In the genomic region with DNA sequence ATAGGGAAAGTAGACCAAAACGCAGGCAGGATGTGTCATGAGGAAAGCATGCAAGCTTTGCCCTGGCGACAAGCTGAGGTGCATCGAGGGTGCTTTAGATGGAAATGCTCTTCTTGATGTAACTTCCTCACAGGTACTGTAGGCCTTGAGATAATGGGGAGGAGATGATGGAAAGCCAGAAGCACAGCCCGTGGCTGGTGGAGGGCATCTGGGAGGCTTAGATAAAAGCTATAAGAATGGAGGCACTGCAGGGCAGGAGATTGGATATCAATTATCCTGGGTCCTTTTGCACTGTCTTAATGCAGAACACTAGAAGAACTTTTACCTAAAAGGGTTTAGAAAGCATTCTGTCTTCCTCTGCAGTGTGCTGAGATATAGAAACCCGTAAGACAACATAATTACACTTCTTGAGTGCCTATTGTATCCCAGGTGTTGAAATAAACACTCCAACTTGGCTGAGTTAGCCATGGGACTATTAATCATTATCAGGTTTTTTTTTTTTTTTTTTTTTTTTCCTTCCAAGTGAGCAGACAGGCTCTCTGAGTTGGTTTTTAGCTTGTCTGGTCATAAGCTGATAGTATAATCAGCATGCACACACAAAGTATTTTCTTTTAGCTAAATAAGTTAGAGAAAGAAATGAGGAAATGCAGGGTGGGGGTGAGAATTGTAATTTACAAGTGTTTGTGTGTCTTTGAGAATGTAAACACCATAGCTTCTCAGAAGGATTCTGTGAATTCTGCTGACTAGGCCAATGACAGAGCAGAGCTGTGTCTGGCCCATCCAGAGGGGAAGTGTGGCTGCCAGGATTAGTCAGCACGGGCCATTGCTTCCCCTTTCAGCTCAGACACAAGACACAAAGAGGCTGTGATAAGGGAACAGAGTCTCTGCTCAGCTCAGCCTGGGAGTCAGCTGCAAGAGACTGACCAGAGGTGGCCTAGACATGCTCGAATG, we compare ENCODE assay signal across 8 mouse cellular contexts.
DNase-seq lines count a peak whose midpoint lies in the region; ATAC-seq and TF ChIP-seq lines count a peak whose summit lies in the region.

No protein-coding gene starts in this region.

- WGBS in forebrain, embryonic 14.5 days: 46% methylated on average over 7 of the region's 7 CpGs
- WGBS in lung, embryonic 15.5 days: 41% methylated on average over 7 of the region's 7 CpGs
- WGBS in neural tube, embryonic 15.5 days: 54% methylated on average over 7 of the region's 7 CpGs

- peak; percentile 80 for ATAC-seq in forebrain, embryonic 14.5 days
- ATAC-seq in lung, embryonic 15.5 days (ENCODE audit: borderline replicate concordance, extremely low read depth, low FRiP score, low TSS enrichment): peak; percentile 77; the same call in 1 of the 2 replicates
- peak; percentile 79 for ATAC-seq in neural tube, embryonic 15.5 days (ENCODE audit: low FRiP score)

- TF ChIP-seq EP300 in CH12.LX (IDR thresholded peaks at IDR 0.05; ENCODE audit: low read length): peak; percentile 94

- peaks cover 4 to 27% of the 10 kb centered on the region in 2 experiments; a peak in 3 of 4 replicates for H3K4me1 ChIP-seq in CH12.LX (ENCODE audit: control insufficient read depth in 1 of 2, insufficient read depth in 2 of 2)
- peaks cover 2% of the 10 kb centered on the region; the same call in 1 of the 2 replicates for H3K4me1 ChIP-seq in brown adipose tissue, adult 24 weeks (ENCODE audit: control insufficient read depth, insufficient read depth, insufficient read length, low read length)
- H3K4me1 ChIP-seq in forebrain, embryonic 14.5 days (ENCODE audit: control insufficient read depth, insufficient read depth, low read length): peaks cover 20% of the 10 kb centered on the region
- H3K4me1 ChIP-seq in lung, embryonic 15.5 days: peaks cover 14% of the 10 kb centered on the region; the same call in 1 of the 2 replicates
- peaks cover 34% of the 10 kb centered on the region for H3K4me1 ChIP-seq in neural tube, embryonic 15.5 days

- dilution Hi-C loops in CH12.LX (cut with MboI; ENCODE audit: extremely low pct_ligation_motif_present, extremely low pct_unique_long_range_greater_than_20kb, low sequenced_read_pairs): no loop called here

- no peaks in the 10 kb centered on the region for H3K36me3 ChIP-seq in CH12.LX (replicated peaks in 1 of 2; ENCODE audit: control insufficient read depth in 1 of 2, insufficient read depth in 1 of 2, low read length in 1 of 2)
- H3K36me3 ChIP-seq in forebrain, embryonic 14.5 days (ENCODE audit: control insufficient read depth, insufficient read depth, low read length): no peaks in the 10 kb centered on the region
- no peaks in the 10 kb centered on the region for H3K36me3 ChIP-seq in lung, embryonic 15.5 days
- no peaks in the 10 kb centered on the region for H3K36me3 ChIP-seq in neural tube, embryonic 15.5 days

- H3K9ac ChIP-seq in CH12.LX (ENCODE audit: insufficient read depth, low read depth): no peak overlapping the region
- no peak overlapping the region; the same call in 1 of the 2 replicates for H3K9ac ChIP-seq in forebrain, embryonic 14.5 days (ENCODE audit: low read length)
- no peak overlapping the region for H3K9ac ChIP-seq in lung, embryonic 15.5 days
- H3K9ac ChIP-seq in neural tube, embryonic 15.5 days (replicated peaks): no peak overlapping the region

- no peak overlapping the region for H3K4me3 ChIP-seq in CH12.LX (replicated peaks in 1 of 3; ENCODE audit: low read depth in 2 of 3, low read length in 2 of 3, poor library complexity in 1 of 3)
- H3K4me3 ChIP-seq in brown adipose tissue, adult 24 weeks (ENCODE audit: insufficient read depth, low read depth, low read length): no peak overlapping the region
- H3K4me3 ChIP-seq in forebrain, embryonic 14.5 days (ENCODE audit: low read depth, low read length): no peak overlapping the region
- no peak overlapping the region for H3K4me3 ChIP-seq in lung, embryonic 15.5 days
- no peak overlapping the region for H3K4me3 ChIP-seq in neural tube, embryonic 15.5 days (replicated peaks)

- no peak for TF ChIP-seq CTCF in CH12.LX (conservative IDR thresholded peaks at IDR 0.05 in 1 of 2, IDR thresholded peaks at IDR 0.05 in 1 of 2; ENCODE audit: low read depth in 2 of 2, low read length in 2 of 2)

- H3K27me3 ChIP-seq in CH12.LX (replicated peaks): no peaks in the 10 kb centered on the region
- no peaks in the 10 kb centered on the region for H3K27me3 ChIP-seq in forebrain, embryonic 14.5 days (replicated peaks; ENCODE audit: control insufficient read depth, insufficient read depth, low read length)
- H3K27me3 ChIP-seq in lung, embryonic 15.5 days: no peaks in the 10 kb centered on the region
- H3K27me3 ChIP-seq in neural tube, embryonic 15.5 days (replicated peaks): no peaks in the 10 kb centered on the region

- intact Hi-C loops in heart, postnatal 14 days (cut with DNase I): no loop called here

- TF ChIP-seq RAD21 in CH12.LX (IDR thresholded peaks at IDR 0.05; ENCODE audit: low read depth, low read length): no peak

- no peaks in the 10 kb centered on the region for H3K9me3 ChIP-seq in CH12.LX (replicated peaks; ENCODE audit: low read length)
- H3K9me3 ChIP-seq in forebrain, embryonic 14.5 days (replicated peaks; ENCODE audit: control insufficient read depth, low read length): no peaks in the 10 kb centered on the region
- no peaks in the 10 kb centered on the region for H3K9me3 ChIP-seq in lung, embryonic 15.5 days
- H3K9me3 ChIP-seq in neural tube, embryonic 15.5 days (replicated peaks): no peaks in the 10 kb centered on the region

- peak; percentile 87 for DNase-seq in CH12.LX (ENCODE audit: extremely low read depth)
- DNase-seq in forebrain, embryonic 14.5 days (ENCODE audit: low spot score): peak; percentile 60
- DNase-seq in heart, postnatal 14 days: peak; percentile 61 to 71
- DNase-seq in layer of hippocampus, adult 8-10 months (ENCODE audit: low spot score in 2 of 2): peak; percentile 39 to 41
- DNase-seq in T-cell, adult 2 months (ENCODE audit: low spot score): no peak

- no peak overlapping the region for H3K4me2 ChIP-seq in CH12.LX (ENCODE audit: insufficient read depth, low read depth, poor library complexity, severe bottlenecking)
- no peak overlapping the region for H3K4me2 ChIP-seq in forebrain, embryonic 14.5 days (ENCODE audit: low read length)
- no peak overlapping the region for H3K4me2 ChIP-seq in lung, embryonic 15.5 days
- no peak overlapping the region for H3K4me2 ChIP-seq in neural tube, embryonic 15.5 days

- no peak for TF ChIP-seq POLR2A in CH12.LX (IDR thresholded peaks at IDR 0.05; ENCODE audit: low read depth, low read length)

- no peak overlapping the region for H3K27ac ChIP-seq in CH12.LX (ENCODE audit: insufficient read depth, low read depth)
- H3K27ac ChIP-seq in brown adipose tissue, adult 24 weeks (replicated peaks; ENCODE audit: low read depth, low read length): peak overlapping the region; percentile 36; the same call in 1 of the 2 replicates
- no peak overlapping the region for H3K27ac ChIP-seq in forebrain, embryonic 14.5 days (ENCODE audit: low read depth, low read length)
- H3K27ac ChIP-seq in lung, embryonic 15.5 days: peak overlapping the region; percentile 37
- H3K27ac ChIP-seq in neural tube, embryonic 15.5 days (replicated peaks): peak overlapping the region; percentile 45

- H3K79me2 ChIP-seq in CH12.LX (replicated peaks; ENCODE audit: control insufficient read depth, extremely low read depth, insufficient read depth, poor library complexity, severe bottlenecking): no peaks in the 10 kb centered on the region

- in situ Hi-C loops in CH12.LX (cut with MboI; ENCODE audit: low pct_ligation_motif_present, low pct_unique_long_range_greater_than_20kb, low sequenced_read_pairs): no loop called here

TF ChIP-seq in CH12.LX, 34 proteins besides CTCF, POLR2A, EP300 and RAD21 (continues in another document):
- peak; percentile 94 for TF ChIP-seq IRF4 (IDR thresholded peaks at IDR 0.05; ENCODE audit: low read depth, low read length)
- TF ChIP-seq ZC3H11A (IDR thresholded peaks at IDR 0.05; ENCODE audit: low read depth, low read length): no peak
- no peak for TF ChIP-seq CHD1 (IDR thresholded peaks at IDR 0.05; ENCODE audit: low read depth, low read length)
- no peak for TF ChIP-seq CHD2 (IDR thresholded peaks at IDR 0.05; ENCODE audit: low read length)
- no peak for TF ChIP-seq MAZ (IDR thresholded peaks at IDR 0.05; ENCODE audit: low read depth, low read length)
- no peak for TF ChIP-seq MYC (IDR thresholded peaks at IDR 0.05; ENCODE audit: low read depth, low read length)
- TF ChIP-seq ZNF384 (IDR thresholded peaks at IDR 0.05; ENCODE audit: low read depth, low read length): peak; percentile 78
- no peak for TF ChIP-seq E2F4 (IDR thresholded peaks at IDR 0.05; ENCODE audit: insufficient replicate concordance, low read depth, low read length)
- no peak for TF ChIP-seq KAT2A (IDR thresholded peaks at IDR 0.05; ENCODE audit: insufficient replicate concordance, low read length)
- TF ChIP-seq USF2 (conservative IDR thresholded peaks at IDR 0.05; ENCODE audit: low read depth, low read length): no peak
- TF ChIP-seq JUN (IDR thresholded peaks at IDR 0.05; ENCODE audit: insufficient read depth, low read depth, low read length): peak; percentile 41; the same call in 1 of the 2 replicates
- peak; percentile 97 for TF ChIP-seq MAFK (IDR thresholded peaks at IDR 0.05; ENCODE audit: insufficient replicate concordance, low read length)
- TF ChIP-seq SMC3 (IDR thresholded peaks at IDR 0.05; ENCODE audit: low read depth, low read length): no peak
- TF ChIP-seq MXI1 (IDR thresholded peaks at IDR 0.05; ENCODE audit: low read depth, low read length): no peak
- no peak for TF ChIP-seq ZMIZ1 (IDR thresholded peaks at IDR 0.05; ENCODE audit: low read depth, low read length)
- TF ChIP-seq MAX (IDR thresholded peaks at IDR 0.05; ENCODE audit: low read length): no peak
- no peak for TF ChIP-seq PAX5 (IDR thresholded peaks at IDR 0.05; ENCODE audit: low read length)
- no peak for TF ChIP-seq NRF1 (IDR thresholded peaks at IDR 0.05; ENCODE audit: low read depth, low read length)
- TF ChIP-seq BHLHE40 (IDR thresholded peaks at IDR 0.05; ENCODE audit: low read depth, low read length): peak; percentile 85
- no peak for TF ChIP-seq TBP (conservative IDR thresholded peaks at IDR 0.05; ENCODE audit: low read depth, low read length)
- TF ChIP-seq GABPA (IDR thresholded peaks at IDR 0.05; ENCODE audit: insufficient replicate concordance, low read depth, low read length): no peak
- 0 out of 2 replicates have a peak, but pooled peaks have one; percentile 37 for TF ChIP-seq RCOR1 (conservative IDR thresholded peaks at IDR 0.05; ENCODE audit: low read depth, low read length)
- peak; percentile 60; the same call in 1 of the 2 replicates for TF ChIP-seq JUND (conservative IDR thresholded peaks at IDR 0.05; ENCODE audit: low read depth, low read length)
- TF ChIP-seq HCFC1 (IDR thresholded peaks at IDR 0.05; ENCODE audit: low read depth, low read length): no peak
- TF ChIP-seq ELF1 (IDR thresholded peaks at IDR 0.05; ENCODE audit: low read depth, low read length): no peak
- no peak for TF ChIP-seq UBTF (IDR thresholded peaks at IDR 0.05; ENCODE audit: low read depth, low read length)
- no peak for TF ChIP-seq USF1 (IDR thresholded peaks at IDR 0.05; ENCODE audit: low read depth, low read length)

Comparison
In these comparisons a context has a peak if more than half of its experiments do, and no peak if none do; other contexts are left out.
1. H3K27ac ChIP-seq: peak in brown adipose tissue, adult 24 weeks (single experiment), lung, embryonic 15.5 days (single experiment) and neural tube, embryonic 15.5 days (single experiment); none in CH12.LX (single experiment) and forebrain, embryonic 14.5 days (single experiment).
2. Peak in every context shown above with its lines, with median percentiles within 50 percentile points of each other: ATAC-seq.